Mouse (Mus musculus): ENCODE measurements around the gene Disp2.

Disp2 gene

GRCm38 (mm10) chr2:118844427-118844826 lies 64.9 kb downstream of the Disp2 start:
- DNase-seq (ENCODE audit: low spot score), result no peak

- DNase-seq (ENCODE audit: low spot score), result peak; percentile 13
These were observed 66.7 kb downstream of the Disp2 start for GRCm38 (mm10) chr2:118846246-118846645.

- DNase-seq (ENCODE audit: low spot score), result no peak
These were observed 72.2 kb downstream of the Disp2 start for GRCm38 (mm10) chr2:118851756-118852155.

Data from ovary, postnatal 36 days (tissue).